Mouse (Mus musculus) brain, embryonic 14.5 days (tissue): ENCODE data around the gene Stat2.

Experiments
- CTCF ChIP-seq: fragments of 200-500 bp; IDR thresholded peaks from 2 replicates; pipeline ENCODE4 v1.5.1; 2012; ENCODE audit warnings: inconsistent platforms, mild to moderate bottlenecking, moderate library complexity, borderline replicate concordance; ENCODE audit not compliant: insufficient read depth, insufficient read length; ENCODE audit errors: extremely low read depth
- POLR2A ChIP-seq: fragments of 200-500 bp; IDR thresholded peaks from 2 replicates; pipeline ENCODE4 v1.6.1; 2012; ENCODE audit warnings: mild to moderate bottlenecking, inconsistent platforms, borderline replicate concordance; ENCODE audit not compliant: poor library complexity, insufficient read depth, insufficient read length, severe bottlenecking; ENCODE audit errors: extremely low read depth

DNA sequence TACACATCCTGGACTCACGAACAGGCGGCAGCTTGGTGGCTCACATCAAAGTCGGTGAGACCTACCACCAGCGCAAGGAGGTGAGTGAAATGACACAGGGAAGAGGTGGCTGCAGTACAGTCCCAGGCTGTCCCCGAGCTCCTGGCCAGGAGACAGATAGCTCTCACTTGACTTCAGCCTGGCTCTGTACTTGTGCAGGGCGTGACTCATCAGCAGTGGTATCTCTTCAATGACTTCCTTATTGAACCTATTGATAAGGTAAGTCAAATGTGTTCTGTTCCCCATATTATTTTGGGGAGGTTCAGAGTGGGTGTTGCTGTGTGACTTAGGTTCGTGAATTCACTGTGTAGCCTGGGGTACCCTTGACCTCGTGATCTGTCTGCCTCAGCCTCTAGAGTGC, 45.2 kb downstream of the Stat2 start:
- TF ChIP-seq CTCF = no peak
- TF ChIP-seq POLR2A = no peak
